Mouse (Mus musculus) lung, embryonic 16.5 days (tissue): ENCODE measurements around the gene Twnk. TPM values are rescaled to one million over a fixed set of nuclear protein-coding genes. Genes with fewer than 3 reads are reported as not detected.
"Not testable (repeated sequence)": the region's sequence is repeated elsewhere in the genome, so short reads cannot be mapped to it uniquely, and the experiment has no call there.

Experiments
- ATAC-seq: fragments of 200-750 bp; cut with Nextera tagmentation; 2 replicates; pipeline ENCODE4 v1.8.0; 2017; ENCODE audit warnings: low read depth, mild to moderate bottlenecking, moderate library complexity
- H3K27ac ChIP-seq: fragments of 300-500 bp; sonication (generic); 2 replicates; pipeline ENCODE4 v1.5.1; 2014; ENCODE audit warnings: mild to moderate bottlenecking, control low read depth, low read length
- H3K27me3 ChIP-seq: fragments of 300-500 bp; sonication (generic); 2 replicates; pipeline ENCODE4 v1.6.1; 2014; ENCODE audit warnings: low read depth, low read length, mixed read lengths; ENCODE audit not compliant: control insufficient read depth, insufficient read depth
- H3K36me3 ChIP-seq: fragments of 300-500 bp; sonication (generic); 2 replicates; pipeline ENCODE4 v1.6.1; 2014; ENCODE audit warnings: low read length; ENCODE audit not compliant: control insufficient read depth, insufficient read depth
- H3K4me1 ChIP-seq: fragments of 300-500 bp; sonication (generic); replicated peaks from 2 replicates; pipeline ENCODE4 v1.6.1; 2014; ENCODE audit warnings: low read length, mixed read lengths; ENCODE audit not compliant: control insufficient read depth, insufficient read depth
- H3K4me2 ChIP-seq: fragments of 300-500 bp; sonication (generic); 2 replicates; pipeline ENCODE4 v1.6.1; 2014; ENCODE audit warnings: low read depth, low read length, control low read depth
- H3K4me3 ChIP-seq: fragments of 300-500 bp; sonication (generic); 2 replicates; pipeline ENCODE4 v1.5.1; 2014; ENCODE audit warnings: mild to moderate bottlenecking, low read length, control low read depth
- H3K9ac ChIP-seq: fragments of 300-500 bp; sonication (generic); 2 replicates; pipeline ENCODE4 v1.6.1; 2014; ENCODE audit warnings: low read length, control low read depth
- H3K9me3 ChIP-seq: fragments of 300-500 bp; sonication (generic); 2 replicates; pipeline ENCODE4 v1.6.1; 2016; ENCODE audit warnings: low read length; ENCODE audit not compliant: control insufficient read depth
- WGBS: fragments of 180-500 bp; shearing (Covaris S2); extraction: QIAGEN DNeasy Blood & Tissue Kit; methylation state at CpG from one replicate; pipeline ENCODE4 v1.1.7; 2014; 5-methylcytosine and 5-hydroxymethylcytosine counted together
- polyA plus RNA-seq: library from polyadenylated mRNA; unstranded; fragments of >200 nt; fragmentation: Nextera tagmentation; extraction: Ambion mirVana; gene quantifications from 2 replicates; pipeline ENCODE4 v1.2.1, GENCODE M21; 2015

Twnk gene
- polyA plus RNA-seq, 1 experiment from 2014 or later, result 19.8 TPM

DNA sequence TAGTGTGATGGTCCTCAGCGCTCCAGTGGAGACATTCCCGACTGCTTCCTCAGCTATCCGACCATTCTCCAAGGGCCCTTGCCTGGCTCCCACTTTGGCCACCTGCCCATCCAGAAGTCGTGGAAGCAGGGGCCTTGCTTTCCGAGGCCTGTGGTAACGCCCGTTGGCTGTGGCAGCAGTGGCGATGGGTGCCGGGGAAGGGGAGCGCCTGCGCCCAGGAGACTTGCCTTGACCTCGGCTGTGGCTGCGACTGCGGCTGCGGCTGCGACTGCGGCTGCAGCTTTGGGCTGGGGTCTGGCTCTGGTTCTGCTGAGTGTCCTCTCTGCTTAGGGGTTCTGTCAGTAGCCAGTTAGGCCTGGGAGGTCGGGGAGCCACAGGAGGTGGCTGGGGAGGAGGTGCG lies 23.3 kb downstream of the Twnk start:
- ATAC-seq, result no peak
- Histone ChIP-seq H3K4me2 (no peak overlapping the region), H3K27me3 (no peaks in the 10 kb centered on the region), H3K36me3 (peaks cover 38% of the 10 kb centered on the region), H3K4me3 (no peak overlapping the region), H3K27ac (no peak overlapping the region), H3K4me1 (peaks cover 29% of the 10 kb centered on the region), H3K9ac (no peak overlapping the region), H3K9me3 (no peaks in the 10 kb centered on the region)
- WGBS, result 55% methylated on average over 19 of the region's 19 CpGs

- no peak overlapping the region for H3K9ac ChIP-seq
- no peak overlapping the region for H3K4me3 ChIP-seq
- H3K36me3 ChIP-seq, result peaks cover 32% of the 10 kb centered on the region
- no peak for ATAC-seq
- no peak overlapping the region for H3K27ac ChIP-seq
- no peak overlapping the region for H3K4me2 ChIP-seq
- H3K27me3 ChIP-seq, result no peaks in the 10 kb centered on the region
- no peaks in the 10 kb centered on the region for H3K9me3 ChIP-seq
- 72% methylated on average over 6 of the region's 9 CpGs for WGBS
- peaks cover 29% of the 10 kb centered on the region for H3K4me1 ChIP-seq
Measured at GRCm38 (mm10) chr19:45029571-45029970, 24.1 kb downstream of the Twnk start.

GRCm38 (mm10) chr19:45030111-45030510 lies 24.6 kb downstream of the Twnk start:
- 41% methylated on average over 8 of the region's 8 CpGs for WGBS

DNA sequence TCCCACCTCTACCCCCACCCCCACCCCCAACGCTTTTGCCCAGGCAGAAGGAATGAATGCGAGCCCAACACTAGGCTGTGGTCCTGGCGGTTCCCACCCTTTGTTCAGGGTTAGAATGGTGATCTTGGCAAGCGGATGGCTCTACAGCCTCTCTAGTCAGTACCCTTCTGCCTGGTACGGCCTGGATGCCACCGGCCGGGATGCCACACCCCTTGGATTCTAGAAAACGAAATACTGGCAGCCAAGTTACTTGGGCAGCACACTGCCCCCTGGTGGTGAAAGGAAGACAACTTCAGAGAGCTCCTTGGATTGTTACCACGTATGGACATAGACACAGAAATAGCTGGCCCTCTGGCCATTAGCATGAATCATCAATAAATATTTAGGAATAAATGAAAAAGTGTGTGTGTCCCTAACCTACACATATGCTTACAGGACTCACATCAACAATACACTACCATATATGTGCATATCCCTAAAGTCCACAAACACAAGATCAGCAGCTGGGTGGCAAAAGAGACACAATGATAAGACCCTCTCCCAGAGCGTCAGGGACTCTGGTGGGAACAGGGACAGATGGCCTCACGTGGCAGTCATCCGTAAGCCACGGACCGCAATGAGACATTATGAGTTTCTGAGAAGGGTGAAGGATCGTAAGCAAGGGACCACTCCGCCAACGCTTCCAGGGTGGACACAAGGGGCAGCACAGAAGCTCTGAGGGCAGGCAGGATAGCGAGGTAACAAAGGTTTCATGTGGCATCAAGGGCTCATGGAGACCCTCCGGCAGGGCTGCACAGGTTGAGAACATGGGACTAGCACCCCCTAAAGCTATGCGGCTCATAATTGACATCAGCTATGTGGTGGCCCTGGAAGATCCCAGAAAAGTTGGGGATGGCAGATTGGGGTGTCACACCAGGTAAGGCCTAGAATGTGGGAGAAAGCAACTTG lies 25.6 kb downstream of the Twnk start:
- 36% methylated on average over 20 of the region's 20 CpGs for WGBS
- Histone ChIP-seq H3K4me1 (peaks cover 29% of the 10 kb centered on the region), H3K4me2 (peak overlapping the region; percentile 54), H3K27me3 (no peaks in the 10 kb centered on the region), H3K4me3 (peak overlapping the region; percentile 30), H3K9ac (peak overlapping the region; percentile 57; the same call in 1 of the 2 replicates), H3K36me3 (peaks cover 19% of the 10 kb centered on the region), H3K9me3 (no peaks in the 10 kb centered on the region), H3K27ac (no peak overlapping the region)
- ATAC-seq, result peak; percentile 33

More at GRCm38 (mm10) chr19:45030111-45030510, 24.6 kb downstream of the Twnk start:
- 0 out of 2 replicates have a peak overlapping the region, but pooled peaks have one; percentile 7 for H3K9ac ChIP-seq
- no peak overlapping the region for H3K4me3 ChIP-seq
- H3K27ac ChIP-seq, result no peak overlapping the region
- no peak overlapping the region for H3K4me2 ChIP-seq
- H3K27me3 ChIP-seq, result no peaks in the 10 kb centered on the region
- no peaks in the 10 kb centered on the region for H3K9me3 ChIP-seq
- peak; percentile 34 for ATAC-seq
- peaks cover 27% of the 10 kb centered on the region for H3K36me3 ChIP-seq
- peaks cover 29% of the 10 kb centered on the region for H3K4me1 ChIP-seq

GRCm38 (mm10) chr19:45031780-45032179 lies 26.3 kb downstream of the Twnk start:
- 15% methylated on average over 4 of the region's 4 CpGs for WGBS
- H3K9ac ChIP-seq, result no peak overlapping the region
- H3K27ac ChIP-seq, result no peak overlapping the region
- peaks cover 12% of the 10 kb centered on the region for H3K36me3 ChIP-seq
- H3K4me2 ChIP-seq, result no peak overlapping the region
- no peak overlapping the region for H3K4me3 ChIP-seq
- H3K27me3 ChIP-seq, result no peaks in the 10 kb centered on the region
- peaks cover 29% of the 10 kb centered on the region for H3K4me1 ChIP-seq
- peak; percentile 69 for ATAC-seq
- no peaks in the 10 kb centered on the region for H3K9me3 ChIP-seq

- peak overlapping the region; percentile 47 for H3K27ac ChIP-seq
- 0 out of 2 replicates have a peak overlapping the region, but pooled peaks have one; percentile 28 for H3K9ac ChIP-seq
- H3K4me2 ChIP-seq, result no peak overlapping the region
- peaks cover 5% of the 10 kb centered on the region for H3K36me3 ChIP-seq
- no peak for ATAC-seq
- no peaks in the 10 kb centered on the region for H3K27me3 ChIP-seq
- H3K4me3 ChIP-seq, result no peak overlapping the region
- no peaks in the 10 kb centered on the region for H3K9me3 ChIP-seq
- WGBS, result 47% methylated on average over 17 of the region's 17 CpGs
- peaks cover 28% of the 10 kb centered on the region for H3K4me1 ChIP-seq
Measured at GRCm38 (mm10) chr19:45032570-45033332, 27.3 kb downstream of the Twnk start.

DNA sequence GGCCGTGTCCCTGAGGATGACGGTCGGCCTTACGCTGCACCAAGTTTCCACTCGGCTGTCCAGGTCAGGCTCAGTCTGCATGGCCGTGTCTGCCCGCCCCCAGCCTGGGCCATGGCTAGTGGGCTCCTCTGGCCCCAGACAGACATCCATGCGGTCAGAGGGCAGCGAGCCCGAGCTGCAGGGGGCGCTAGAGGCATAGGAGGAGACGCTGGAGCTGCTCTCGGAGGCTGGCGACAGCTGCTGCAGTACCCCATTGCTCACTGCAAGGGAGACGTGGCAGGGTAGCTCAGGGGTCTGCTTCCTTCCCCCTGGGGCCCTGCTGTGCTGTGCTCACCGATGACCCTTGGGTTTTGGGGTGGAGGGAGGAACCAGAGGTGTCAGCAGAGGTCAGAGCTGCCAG lies 31.4 kb downstream of the Twnk start:
- Histone ChIP-seq H3K9me3 (no peaks in the 10 kb centered on the region), H3K27ac (no peak overlapping the region), H3K4me1 (peaks cover 8% of the 10 kb centered on the region), H3K36me3 (no peaks in the 10 kb centered on the region), H3K27me3 (peaks cover 17% of the 10 kb centered on the region), H3K4me2 (no peak overlapping the region), H3K4me3 (no peak overlapping the region), H3K9ac (no peak overlapping the region)
- peak; percentile 9; the same call in 1 of the 2 replicates for ATAC-seq
- WGBS, result 35% methylated on average over 15 of the region's 16 CpGs

DNA sequence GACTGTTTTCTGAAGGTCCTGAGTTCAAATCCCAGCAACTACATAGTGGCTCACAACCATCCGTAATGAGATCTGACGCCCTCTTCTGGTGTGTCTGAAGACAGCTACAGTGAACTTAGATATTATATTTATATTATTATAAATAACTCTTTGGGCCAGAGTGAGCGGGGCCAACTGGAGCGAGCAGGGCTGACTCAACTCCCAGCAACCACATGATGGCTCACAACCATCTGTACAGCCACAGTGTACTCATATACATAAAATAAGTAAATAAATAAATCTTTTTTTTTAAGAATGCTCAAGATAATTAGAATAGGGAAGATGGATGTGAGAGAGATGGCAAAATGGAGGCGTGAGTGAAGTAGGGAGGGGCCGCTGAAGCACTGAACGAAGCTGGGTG lies 32.7 kb downstream of the Twnk start:
- WGBS, result 81% methylated on average over 7 of the region's 7 CpGs
- not testable (repeated sequence) for H3K4me3 ChIP-seq, H3K36me3 ChIP-seq, H3K4me1 ChIP-seq, H3K4me2 ChIP-seq, H3K27ac ChIP-seq, H3K9me3 ChIP-seq, ATAC-seq, H3K9ac ChIP-seq
- H3K27me3 ChIP-seq, result peaks cover 17% of the 10 kb centered on the region

DNA sequence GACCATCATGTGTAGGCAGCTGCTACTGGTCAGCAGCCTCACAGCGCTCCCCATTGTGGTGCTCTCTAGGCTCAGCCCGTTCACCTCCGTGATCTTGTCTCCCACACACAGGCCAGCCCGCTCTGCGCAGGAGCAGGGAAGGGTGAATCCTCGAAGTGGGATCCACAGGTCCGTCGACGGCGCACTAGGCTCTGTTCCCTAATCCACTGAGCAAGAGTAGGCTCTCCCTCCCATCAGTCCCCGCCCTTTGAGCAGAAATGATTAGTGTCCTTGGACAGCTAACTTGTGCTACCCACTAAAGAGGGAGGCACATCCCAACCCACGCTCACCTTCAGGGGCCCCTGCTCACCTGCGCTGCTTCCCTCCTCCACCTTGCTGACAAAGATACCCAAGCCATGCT lies 34.8 kb downstream of the Twnk start:
- Histone ChIP-seq H3K27ac (no peak overlapping the region), H3K27me3 (peaks cover 23% of the 10 kb centered on the region), H3K4me3 (no peak overlapping the region), H3K4me1 (no peaks in the 10 kb centered on the region), H3K4me2 (no peak overlapping the region), H3K36me3 (no peaks in the 10 kb centered on the region), H3K9me3 (no peaks in the 10 kb centered on the region), H3K9ac (no peak overlapping the region)
- ATAC-seq, result no peak
- 31% methylated on average over 13 of the region's 13 CpGs for WGBS
